Mouse (Mus musculus) brain, embryonic 14.5 days (tissue): Measurements from ENCODE around the gene Fam71a.

ENCODE experiments used
- CTCF ChIP-seq: fragments of 200-500 bp; IDR thresholded peaks from 2 replicates; pipeline ENCODE4 v1.5.1; 2012; ENCODE audit warnings: inconsistent platforms, mild to moderate bottlenecking, moderate library complexity, borderline replicate concordance; ENCODE audit not compliant: insufficient read depth, insufficient read length; ENCODE audit errors: extremely low read depth
- POLR2A ChIP-seq: fragments of 200-500 bp; IDR thresholded peaks from 2 replicates; pipeline ENCODE4 v1.6.1; 2012; ENCODE audit warnings: mild to moderate bottlenecking, inconsistent platforms, borderline replicate concordance; ENCODE audit not compliant: poor library complexity, insufficient read depth, insufficient read length, severe bottlenecking; ENCODE audit errors: extremely low read depth

GRCm38 (mm10) chr1:191202208-191202952, 37.8 kb upstream of the Fam71a start:
- TF ChIP-seq CTCF: peak; percentile 26; the same call in 1 of the 2 replicates
- no peak for TF ChIP-seq POLR2A
